Mouse (Mus musculus) urinary bladder, postnatal 36 days (tissue): ENCODE data around the gene Hoxc4.

ENCODE experiments used
- DNase-seq, 2 experiments: peaks; one replicate each; pipeline ENCODE4 v3.0.0; 2022; ENCODE audit warnings: low spot score in 2 of 2, mixed read lengths in 1 of 2

The Hoxc4 gene

DNA sequence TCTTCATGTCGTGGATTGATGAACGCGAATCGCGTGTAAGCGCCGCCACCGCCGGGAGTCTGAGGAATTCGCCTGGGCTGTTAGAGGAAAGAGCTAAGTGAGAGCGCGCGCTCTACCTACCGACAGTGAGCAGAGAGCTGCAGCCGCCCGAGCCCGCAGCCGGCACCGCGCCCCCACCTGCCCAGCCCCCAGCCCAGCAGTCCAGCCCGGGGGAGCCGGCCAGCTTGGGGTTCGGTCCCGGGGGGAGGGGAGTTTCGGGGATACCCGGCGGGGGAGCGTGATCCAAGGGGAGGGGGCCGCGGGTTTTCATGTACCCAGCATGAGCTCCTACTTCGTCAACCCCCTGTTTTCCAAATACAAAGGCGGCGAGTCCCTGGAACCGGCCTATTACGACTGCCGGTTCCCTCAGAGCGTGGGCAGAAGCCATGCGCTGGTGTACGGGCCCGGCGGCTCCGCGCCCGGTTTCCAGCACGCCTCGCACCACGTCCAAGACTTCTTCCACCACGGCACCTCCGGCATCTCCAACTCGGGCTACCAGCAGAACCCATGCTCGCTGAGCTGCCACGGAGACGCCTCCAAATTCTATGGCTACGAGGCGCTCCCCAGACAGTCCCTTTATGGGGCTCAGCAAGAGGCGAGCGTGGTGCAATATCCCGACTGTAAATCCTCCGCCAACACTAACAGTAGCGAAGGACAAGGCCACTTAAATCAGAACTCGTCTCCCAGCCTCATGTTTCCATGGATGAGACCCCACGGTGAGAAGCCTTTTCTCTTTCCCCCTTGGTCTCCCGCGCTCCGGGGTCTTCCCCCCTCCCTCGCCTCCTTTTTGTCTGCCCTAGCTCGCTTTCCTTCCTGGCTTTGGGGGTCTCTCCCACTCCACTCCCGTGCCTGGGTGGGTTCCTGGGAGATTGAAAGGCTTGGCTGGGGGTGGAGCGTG is 28.0 kb upstream of the Hoxc4 start, which contains the start of gene Hoxc8:
Gene Hoxc8 (plus strand): TSS at position 147 of the 937 bp plus-strand sequence.
- no peak for DNase-seq

GRCm38 (mm10) chr15:102991782-102992181 is 27.0 kb upstream of the Hoxc4 start:
- no peak for DNase-seq

DNA sequence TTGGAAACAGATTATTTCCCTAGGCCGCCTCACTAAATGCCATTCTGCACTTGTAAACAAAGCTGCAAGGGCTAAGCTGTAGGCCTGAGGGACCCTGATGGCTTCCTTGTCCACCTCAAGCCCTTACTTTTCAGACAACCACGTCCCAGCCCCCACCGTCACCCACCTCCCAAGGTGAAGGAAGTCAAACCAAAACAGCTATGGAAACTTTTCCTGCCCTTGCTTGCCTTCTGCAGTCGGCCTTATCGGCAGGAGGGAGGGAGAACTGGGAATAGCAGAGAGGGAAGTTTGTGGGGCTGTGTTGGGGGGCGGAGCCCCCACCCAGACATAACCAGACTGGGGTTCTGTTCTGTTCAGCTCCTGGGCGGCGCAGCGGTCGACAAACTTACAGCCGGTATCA is 26.5 kb upstream of the Hoxc4 start:
- no peak for DNase-seq

DNA sequence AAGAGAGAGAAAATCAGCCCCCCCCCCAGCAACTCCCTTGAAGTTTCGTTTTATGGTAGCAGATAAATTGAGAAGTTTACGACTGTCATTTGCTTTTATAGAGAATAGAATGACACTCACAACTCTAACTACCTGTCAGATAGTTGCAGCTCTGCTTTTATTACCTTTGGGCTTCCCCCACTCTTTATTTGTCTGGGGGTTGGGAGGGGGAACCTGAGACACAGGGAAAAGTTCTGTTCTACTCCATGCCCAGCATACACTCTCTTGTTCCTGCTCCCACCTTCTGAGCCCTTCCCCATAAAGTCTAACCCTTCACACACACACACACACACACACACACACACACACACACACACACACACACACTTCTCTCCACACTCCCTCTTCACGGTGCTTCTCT is 25.9 kb upstream of the Hoxc4 start:
- no peak for DNase-seq

DNA sequence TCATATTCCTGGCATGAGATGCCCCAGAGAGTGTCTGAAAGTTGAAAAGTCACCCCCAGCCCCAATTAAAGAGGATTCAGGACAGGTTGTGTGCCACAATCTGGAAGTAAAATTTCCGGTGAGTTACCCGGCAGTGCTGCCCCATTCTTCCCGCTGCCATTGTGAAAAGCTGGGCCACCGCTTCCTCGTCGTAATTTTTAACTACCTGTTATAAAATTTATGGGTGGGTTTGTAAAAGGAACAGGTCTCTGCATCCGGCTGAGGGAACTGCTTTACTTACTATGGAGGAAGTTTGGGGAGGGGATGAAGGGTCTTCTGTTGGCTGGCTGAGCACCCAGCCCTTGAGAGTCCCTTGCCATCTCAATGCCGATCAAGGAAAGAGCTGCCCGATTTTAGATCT is 22.2 kb upstream of the Hoxc4 start:
- no peak for DNase-seq

GRCm38 (mm10) chr15:102997431-102997830 is 21.3 kb upstream of the Hoxc4 start:
- no peak for DNase-seq

DNA sequence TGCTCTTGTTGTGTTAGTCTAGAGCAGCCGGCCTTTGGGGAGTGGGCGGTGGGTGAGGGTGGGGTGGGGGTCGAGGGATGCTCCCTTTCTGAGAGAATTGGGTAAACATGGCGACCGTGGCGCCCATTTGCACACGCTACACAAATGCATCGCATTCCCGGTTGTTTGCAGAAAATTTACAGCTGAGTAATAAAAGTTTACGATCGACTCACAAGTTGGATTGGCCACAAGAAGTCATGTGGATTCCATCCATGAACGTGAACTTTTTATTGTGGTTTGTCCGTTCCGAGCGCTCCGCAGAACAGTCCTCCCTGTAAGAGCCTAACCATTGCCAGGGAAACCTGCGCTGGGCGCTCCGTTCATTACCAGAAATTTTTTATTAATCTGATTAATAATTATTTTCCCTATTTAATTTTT is 20.8 kb upstream of the Hoxc4 start, which contains the start of gene Hoxc6:
Gene Hoxc6 (plus strand): TSS at position 319 of the 417 bp plus-strand sequence.
- DNase-seq = no peak

- no peak for DNase-seq
Observed at GRCm38 (mm10) chr15:102998608-102999182, 20.0 kb upstream of the Hoxc4 start.

GRCm38 (mm10) chr15:102999183-102999831 is 19.4 kb upstream of the Hoxc4 start:
- DNase-seq = peak; percentile 50 to 79

DNA sequence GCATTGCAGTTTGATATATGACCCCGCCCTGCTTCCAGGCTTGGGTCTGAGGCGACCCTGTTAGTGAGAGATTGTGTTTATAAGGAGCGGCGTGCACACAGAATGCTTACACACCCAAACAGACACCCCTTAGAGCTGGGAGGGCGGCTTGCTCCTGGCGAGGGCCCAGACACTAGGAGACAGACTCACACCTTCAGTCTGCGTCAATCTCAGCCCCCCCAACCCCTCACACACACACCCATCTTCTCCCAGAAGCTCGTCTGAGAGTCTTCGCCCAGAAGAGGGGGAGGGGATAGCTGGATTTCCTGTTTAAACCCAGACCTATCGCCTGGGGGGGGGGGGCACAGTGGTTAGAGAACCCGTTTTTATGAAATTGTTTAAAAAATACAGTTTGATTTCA is 18.8 kb upstream of the Hoxc4 start:
- no peak for DNase-seq

- DNase-seq = no peak
Observed at GRCm38 (mm10) chr15:103000501-103000901, 18.2 kb upstream of the Hoxc4 start.

DNA sequence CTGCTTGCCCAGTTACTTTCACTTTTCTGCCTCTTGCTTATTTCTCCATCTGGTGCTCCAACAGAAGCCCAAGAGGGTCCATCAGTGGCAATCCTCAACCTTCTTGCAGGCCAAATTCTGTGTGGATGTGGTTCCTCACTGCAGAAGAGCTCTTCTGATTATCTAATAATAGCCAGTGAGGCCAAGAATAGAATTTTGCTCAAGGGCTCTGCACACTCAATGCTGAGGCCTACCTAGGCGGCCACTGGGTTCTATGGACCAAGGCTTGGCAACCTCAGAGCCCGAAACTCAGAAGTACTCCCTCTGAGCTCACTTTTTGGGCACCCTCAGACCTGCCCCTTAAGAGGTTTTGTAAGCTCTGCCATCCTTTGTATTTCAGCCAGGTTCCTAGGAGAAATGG is 17.4 kb upstream of the Hoxc4 start:
- no peak for DNase-seq

- no peak for DNase-seq
Observed at GRCm38 (mm10) chr15:103002156-103002555, 16.6 kb upstream of the Hoxc4 start.

- no peak for DNase-seq
Observed at GRCm38 (mm10) chr15:103002821-103003448, 15.8 kb upstream of the Hoxc4 start.

DNA sequence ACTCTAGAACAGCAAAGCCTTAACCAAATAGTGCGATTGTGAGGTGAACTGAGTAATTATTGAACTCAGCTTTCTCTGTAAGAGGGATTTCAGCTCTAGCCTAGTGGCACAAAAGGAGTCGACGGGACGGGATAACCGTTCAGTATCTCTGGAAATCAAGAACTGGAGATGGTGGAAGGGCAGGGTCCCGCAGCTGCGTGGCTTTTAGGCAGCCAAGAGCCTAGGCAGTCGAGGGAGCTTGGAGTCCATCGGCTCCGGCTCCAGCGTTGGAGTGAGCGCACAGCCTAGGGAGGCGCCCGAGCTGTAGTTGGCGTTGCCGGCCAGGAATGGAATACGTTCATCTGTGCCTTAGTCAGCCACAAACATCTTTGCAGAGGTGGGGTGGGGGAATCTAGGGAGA is 13.4 kb upstream of the Hoxc4 start:
- no peak for DNase-seq

- no peak for DNase-seq
Observed at GRCm38 (mm10) chr15:103005797-103006196, 12.9 kb upstream of the Hoxc4 start.

GRCm38 (mm10) chr15:103006326-103006725 is 12.4 kb upstream of the Hoxc4 start:
- no peak for DNase-seq

GRCm38 (mm10) chr15:103009265-103010111 is 9.2 kb upstream of the Hoxc4 start:
- DNase-seq = no peak

DNA sequence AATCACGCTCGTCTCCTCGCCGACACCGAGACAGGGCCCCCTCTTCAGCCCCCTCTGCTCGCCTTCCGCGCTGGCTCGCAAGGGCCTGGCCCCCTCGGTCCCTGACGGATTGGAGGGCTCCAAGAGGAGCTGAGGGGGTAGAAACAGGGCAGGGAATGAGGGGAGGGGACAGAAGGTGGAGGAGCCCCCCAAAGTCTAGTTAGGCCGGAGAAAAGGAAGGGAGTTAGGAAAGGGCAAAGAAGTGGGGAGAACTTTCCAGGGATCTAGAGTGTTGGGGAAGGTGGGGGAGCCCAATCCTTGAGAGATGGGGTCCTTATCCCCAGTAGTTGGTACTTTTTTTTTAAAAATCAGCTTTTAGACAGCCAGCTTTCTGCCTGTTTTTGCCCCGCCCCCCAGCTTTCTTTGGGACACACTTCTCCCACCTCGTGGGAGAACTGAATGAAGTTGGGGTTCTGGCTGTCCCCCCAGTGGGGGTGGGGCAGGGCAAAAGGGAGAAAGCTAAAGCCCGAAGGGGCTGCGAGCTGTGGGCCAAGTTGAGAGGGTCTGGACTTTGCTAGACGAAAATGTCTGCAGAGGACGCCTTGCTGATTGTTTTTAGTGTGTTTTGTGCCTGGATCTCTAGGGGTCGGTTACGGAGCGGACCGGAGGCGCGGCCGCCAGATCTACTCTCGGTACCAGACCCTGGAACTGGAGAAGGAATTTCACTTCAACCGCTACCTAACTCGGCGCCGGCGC is 8.5 kb upstream of the Hoxc4 start:
- no peak for DNase-seq

DNA sequence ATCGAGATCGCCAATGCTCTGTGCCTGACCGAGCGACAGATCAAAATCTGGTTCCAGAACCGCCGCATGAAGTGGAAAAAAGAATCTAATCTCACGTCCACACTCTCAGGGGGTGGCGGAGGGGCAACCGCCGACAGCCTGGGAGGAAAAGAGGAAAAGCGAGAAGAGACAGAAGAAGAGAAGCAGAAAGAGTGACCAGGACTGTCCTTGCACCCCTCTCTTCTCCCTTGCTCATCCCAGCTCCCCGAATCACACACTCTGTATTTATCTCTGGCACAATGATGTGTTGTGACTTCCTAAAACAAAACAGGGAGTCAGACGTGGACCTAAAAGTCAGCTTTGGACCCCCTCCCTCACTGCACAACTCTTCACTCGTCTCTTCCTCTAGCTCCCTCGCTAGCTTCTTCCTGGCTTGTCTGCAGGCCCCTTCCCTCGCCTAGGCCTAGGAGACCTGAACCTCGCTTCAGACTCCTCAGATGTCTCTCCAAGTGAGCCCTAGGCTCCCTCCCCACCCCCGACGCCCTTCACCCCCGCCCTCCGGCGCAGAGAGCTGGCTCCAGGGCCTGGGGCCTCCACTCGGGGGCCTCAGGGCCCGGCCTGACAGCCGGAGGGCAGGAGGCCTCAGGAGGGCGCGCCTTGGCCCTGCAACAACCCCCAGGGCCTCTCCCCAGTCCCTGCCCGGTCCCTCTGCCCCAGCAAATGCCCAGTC is 7.7 kb upstream of the Hoxc4 start:
- no peak for DNase-seq
